In the genomic region with DNA sequence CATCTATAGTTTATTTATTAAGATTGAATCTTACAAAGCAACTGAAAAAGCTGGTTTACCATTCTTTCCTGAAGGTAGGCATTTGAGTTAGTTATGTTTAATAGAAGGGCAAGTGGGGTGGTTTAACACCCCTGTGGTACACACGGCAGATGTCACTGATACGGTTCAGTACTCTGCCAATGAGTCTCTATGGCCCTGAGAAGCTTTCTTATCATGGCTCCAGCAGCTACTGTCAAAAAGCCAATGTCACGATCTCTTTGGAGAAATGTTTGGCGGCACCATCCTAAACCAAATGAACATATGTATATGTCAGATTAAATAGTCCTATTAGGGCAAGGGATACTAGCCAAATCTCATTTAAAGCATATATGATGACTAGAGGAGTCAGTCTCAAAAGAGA, we compare ENCODE assay signal across 24 mouse cellular contexts.
"Had no signal": no experiment of that assay in that cellular context is flagged by ENCODE, and none has a peak within 500 bp of the region (broad histone marks: within the 10 kb centered on the region; RNA-seq: fewer than 3 reads in every experiment).

No protein-coding gene starts in this region.

- H3K4me1 ChIP-seq: limb, embryonic 10.5 days; limb, embryonic 13.5 days; liver, embryonic 12.5 days; liver, embryonic 15.5 days; lung, embryonic 15.5 days; megakaryocyte, embryonic 14.5 days; neural tube, embryonic 12.5 days; neural tube, embryonic 15.5 days had no signal

- ATAC-seq: liver, embryonic 12.5 days had no signal

- H3K4me3 ChIP-seq: left cerebral cortex, adult 2 months; limb, embryonic 10.5 days; limb, embryonic 13.5 days; liver, embryonic 12.5 days; liver, embryonic 15.5 days; lung, embryonic 15.5 days; megakaryocyte, embryonic 14.5 days; neural tube, embryonic 12.5 days; neural tube, embryonic 15.5 days had no signal

- H3K27me3 ChIP-seq: limb, embryonic 13.5 days; liver, embryonic 12.5 days; liver, embryonic 15.5 days; lung, embryonic 15.5 days; megakaryocyte, embryonic 14.5 days; neural tube, embryonic 12.5 days; neural tube, embryonic 15.5 days had no signal

- H3K9ac ChIP-seq: limb, embryonic 13.5 days; liver, embryonic 12.5 days; liver, embryonic 15.5 days; lung, embryonic 15.5 days; neural tube, embryonic 12.5 days; neural tube, embryonic 15.5 days had no signal

- DNase-seq: kidney, postnatal 25 days; layer of hippocampus, postnatal 36 days; liver; lung, adult 18-20 months; lung, postnatal 10 days; lung, postnatal 36 days; midbrain, embryonic 14.5 days; right cerebral cortex, adult 18-20 months; right cerebral cortex, postnatal 14 days; right cerebral cortex, postnatal 4 days; thymus, adult 2 months; thymus, postnatal 14 days had no signal

- H3K9me3 ChIP-seq: limb, embryonic 10.5 days; limb, embryonic 13.5 days; liver, embryonic 12.5 days; liver, embryonic 15.5 days; lung, embryonic 15.5 days; neural tube, embryonic 12.5 days; neural tube, embryonic 15.5 days had no signal

- H3K27ac ChIP-seq: kidney, postnatal 0 days; left cerebral cortex, adult 2 months; limb, embryonic 10.5 days; limb, embryonic 13.5 days; liver, embryonic 12.5 days; liver, embryonic 15.5 days; lung, embryonic 15.5 days; neural tube, embryonic 12.5 days; neural tube, embryonic 15.5 days; stomach, postnatal 0 days had no signal

- H3K4me2 ChIP-seq: limb, embryonic 13.5 days; liver, embryonic 12.5 days; liver, embryonic 15.5 days; lung, embryonic 15.5 days; midbrain, embryonic 11.5 days; neural tube, embryonic 12.5 days; neural tube, embryonic 15.5 days had no signal

- H3K36me3 ChIP-seq: limb, embryonic 10.5 days; limb, embryonic 13.5 days; liver, embryonic 12.5 days; liver, embryonic 15.5 days; lung, embryonic 15.5 days; neural tube, embryonic 12.5 days; neural tube, embryonic 15.5 days had no signal
